Mouse (Mus musculus) heart, postnatal 0 days (tissue): ENCODE results near the gene Rfk. TPM values are rescaled to one million over a fixed set of nuclear protein-coding genes. Genes with fewer than 3 reads are reported as not detected.
A peak's percentile ranks its signal among the peaks of the same experiment; 100 is the strongest.

Experiments used
- ATAC-seq: fragments of 200-750 bp; cut with Nextera tagmentation; 2 replicates; pipeline ENCODE4 v1.8.0; 2017; ENCODE audit warnings: low read depth, moderate number of reproducible peaks, moderate library complexity; ENCODE audit not compliant: insufficient read depth
- DNase-seq: peaks from one replicate; pipeline ENCODE4 v3.0.0-alpha.2; 2016; ENCODE audit warnings: low spot score
- H3K27ac ChIP-seq: fragments of 300-500 bp; sonication (generic); 2 replicates; pipeline ENCODE4 v1.5.1; 2014; ENCODE audit warnings: low read depth, mild to moderate bottlenecking
- H3K27me3 ChIP-seq: fragments of 300-500 bp; sonication (generic); 2 replicates; pipeline ENCODE4 v1.6.1; 2014; ENCODE audit warnings: low read length, mixed read lengths; ENCODE audit not compliant: control insufficient read depth, insufficient read depth
- H3K36me3 ChIP-seq: fragments of 300-500 bp; sonication (generic); replicated peaks from 2 replicates; pipeline ENCODE4 v1.6.1; 2014; ENCODE audit warnings: low read length, mixed read lengths; ENCODE audit not compliant: control insufficient read depth, insufficient read depth
- H3K4me1 ChIP-seq: fragments of 300-500 bp; sonication (generic); 2 replicates; pipeline ENCODE4 v1.6.1; 2014; ENCODE audit warnings: antibody characterized with exemption; ENCODE audit not compliant: control insufficient read depth, insufficient read depth
- H3K4me2 ChIP-seq: fragments of 300-500 bp; sonication (generic); 2 replicates; pipeline ENCODE4 v1.6.1; 2014; ENCODE audit warnings: low read depth, mild to moderate bottlenecking, low read length, moderate library complexity
- H3K4me3 ChIP-seq: fragments of 300-500 bp; sonication (generic); 2 replicates; pipeline ENCODE4 v1.5.1; 2014; ENCODE audit warnings: low read depth, low read length
- H3K9ac ChIP-seq: fragments of 300-500 bp; sonication (generic); replicated peaks from 2 replicates; pipeline ENCODE4 v1.6.1; 2014; ENCODE audit warnings: low read depth, low read length, mixed read lengths
- H3K9me3 ChIP-seq: fragments of 300-500 bp; sonication (generic); replicated peaks from 2 replicates; pipeline ENCODE4 v1.6.1; 2016; ENCODE audit warnings: low read length; ENCODE audit not compliant: control insufficient read depth
- CTCF ChIP-seq: IDR thresholded peaks from 2 replicates; pipeline ENCODE4 v1.5.1; 2016; ENCODE audit warnings: antibody characterized with exemption, control low read depth, low read depth
- EP300 ChIP-seq: IDR thresholded peaks from 2 replicates; pipeline ENCODE4 v1.6.1; 2016; ENCODE audit warnings: antibody characterized with exemption, low read depth
- WGBS: fragments of 180-500 bp; shearing (Covaris S2); extraction: QIAGEN DNeasy Blood & Tissue Kit; methylation state at CpG from one replicate; pipeline ENCODE4 v1.1.7; 2014; 5-methylcytosine and 5-hydroxymethylcytosine counted together
- polyA plus RNA-seq: library from polyadenylated mRNA; unstranded; fragments of >200 nt; fragmentation: Nextera tagmentation; extraction: Ambion mirVana; gene quantifications from 2 replicates; pipeline ENCODE4 v1.2.1, GENCODE M21; 2015
- total RNA-seq: library from RNA; depleted of rRNA; stranded (reverse); fragments of >200 nt; gene quantifications from 2 replicates; pipeline ENCODE4 v1.2.3, GENCODE M21; 2014; ENCODE audit warnings: low replicate concordance; rRNA removed

Rfk gene
- total RNA-seq (51.0 and 59.2 TPM in 2 replicates), polyA plus RNA-seq (66.2 and 68.4 TPM in 2 replicates)

DNA sequence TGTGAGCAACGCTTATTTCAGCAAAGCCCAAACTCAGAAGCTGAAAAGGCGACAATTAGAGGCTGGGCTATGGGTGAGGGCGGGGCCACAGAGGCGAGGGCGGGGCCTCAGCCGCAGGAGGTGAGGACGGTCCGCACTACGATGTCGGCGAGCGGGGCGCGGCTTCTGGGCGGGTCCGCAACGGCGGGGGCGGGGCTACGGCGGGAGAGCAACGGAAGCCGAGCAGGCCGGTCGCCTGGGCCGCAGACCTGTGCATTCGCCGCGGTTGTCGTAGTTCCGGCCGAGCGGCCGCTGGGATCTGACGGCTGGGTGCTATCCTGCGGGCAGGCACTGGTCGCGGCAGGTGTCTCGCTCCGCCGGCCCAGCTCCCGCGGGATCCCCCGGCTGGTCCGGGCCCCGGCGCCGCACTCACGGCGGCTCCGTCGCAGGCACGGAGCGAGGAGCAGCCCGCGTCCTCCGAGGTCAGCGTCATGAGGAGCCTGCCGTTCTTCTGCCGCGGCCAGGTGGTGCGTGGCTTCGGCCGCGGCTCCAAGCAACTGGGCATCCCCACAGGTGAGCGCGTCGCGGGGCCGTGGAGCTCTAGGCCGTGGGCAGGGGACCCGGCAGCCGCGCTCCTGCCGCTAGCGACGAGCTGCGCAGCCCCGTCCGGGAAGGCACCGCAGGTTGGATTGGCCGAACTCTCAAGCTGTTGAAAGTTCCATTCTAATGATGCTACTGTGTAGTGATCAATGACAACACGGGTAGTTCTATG, at the start of gene Rfk:
Gene Rfk, plus strand, starts transcription at position 203 of the 751 bp plus-strand sequence.
- DNase-seq = peak; percentile 96
- no peak for TF ChIP-seq CTCF
- TF ChIP-seq EP300 = no peak
- Histone ChIP-seq H3K9ac (peak within 1 kb of the TSS; percentile 88), H3K4me2 (peak within 1 kb of the TSS; percentile 90), H3K4me1 (peaks cover 16% of the 10 kb centered on the region), H3K4me3 (peak within 1 kb of the TSS; percentile 82), H3K27me3 (no peaks in the 10 kb centered on the region), H3K9me3 (no peaks in the 10 kb centered on the region), H3K27ac (peak within 1 kb of the TSS; percentile 76), H3K36me3 (peaks cover 20% of the 10 kb centered on the region)
- WGBS = under 1% methylated on average over 73 of the region's 83 CpGs
- peak; percentile 98 for ATAC-seq

DNA sequence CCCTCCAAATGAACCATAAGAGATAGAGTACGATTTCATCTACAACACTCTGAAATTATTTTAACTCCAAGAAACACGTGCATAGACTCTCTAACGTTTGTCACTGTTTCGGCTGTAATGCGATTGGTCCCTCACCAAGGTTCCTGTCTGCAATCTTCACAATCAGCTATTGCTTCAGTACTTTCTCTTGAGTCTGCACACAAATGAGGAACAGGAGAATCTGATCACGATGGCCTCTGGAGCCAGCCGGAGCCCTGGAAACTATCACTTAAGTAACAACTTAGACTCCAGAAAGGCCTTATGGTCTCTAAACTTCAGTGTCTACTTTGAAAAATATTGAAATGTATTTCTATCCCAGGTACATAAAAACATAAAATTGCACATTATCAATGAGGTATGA, 49.0 kb upstream of the Rfk start:
- Histone ChIP-seq H3K9ac (no peak overlapping the region), H3K4me2 (no peak overlapping the region), H3K9me3 (no peaks in the 10 kb centered on the region), H3K4me1 (no peaks in the 10 kb centered on the region), H3K27me3 (no peaks in the 10 kb centered on the region), H3K36me3 (no peaks in the 10 kb centered on the region), H3K27ac (no peak overlapping the region), H3K4me3 (no peak overlapping the region)
- ATAC-seq (no peak), DNase-seq (no peak)
- 80% methylated on average over 7 of the region's 7 CpGs for WGBS
- no peak for TF ChIP-seq EP300
- TF ChIP-seq CTCF = no peak

DNA sequence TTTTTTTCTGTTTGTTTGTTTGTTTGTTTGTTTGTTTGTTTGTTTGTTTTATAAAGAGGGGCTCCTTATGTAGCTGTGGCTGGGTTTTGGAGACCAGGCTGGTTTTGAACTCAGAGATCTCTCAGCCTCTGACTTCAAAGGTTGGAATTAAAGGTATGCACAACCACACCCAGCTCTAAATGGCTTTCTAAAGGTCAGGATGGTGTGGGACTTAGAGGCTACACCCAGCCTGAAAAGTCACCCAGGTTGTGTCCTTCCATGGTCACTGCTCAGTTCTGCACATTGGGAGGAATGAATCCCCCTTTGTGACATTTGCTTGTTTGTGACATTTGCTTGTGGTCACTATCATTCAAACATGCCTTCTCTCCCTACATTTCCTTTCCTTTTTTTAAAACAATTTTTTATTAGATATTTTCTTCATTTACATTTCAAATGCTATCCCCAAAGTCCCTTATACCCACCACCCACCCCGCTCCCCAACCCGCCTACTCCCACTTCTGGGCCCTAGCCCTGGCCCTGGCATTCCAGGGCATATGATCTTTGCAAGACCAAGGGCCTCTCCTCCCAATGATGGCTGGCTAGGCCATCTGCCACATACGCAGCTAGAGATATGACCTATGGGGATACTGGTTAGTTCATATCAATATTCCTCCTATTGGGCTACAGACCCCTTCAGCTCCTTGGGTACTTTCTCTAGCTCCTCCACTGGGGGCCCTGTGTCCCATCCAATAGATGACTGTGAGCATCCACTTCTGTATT, 46.9 kb upstream of the Rfk start:
- no peak for TF ChIP-seq EP300
- TF ChIP-seq CTCF = no peak
- H3K4me3 ChIP-seq = no peak overlapping the region
- H3K4me1 ChIP-seq = peaks cover 5% of the 10 kb centered on the region; the same call in 1 of the 2 replicates
- H3K27me3 ChIP-seq = no peaks in the 10 kb centered on the region
- no peaks in the 10 kb centered on the region for H3K9me3 ChIP-seq
- no peak for ATAC-seq
- H3K4me2 ChIP-seq = no peak overlapping the region
- H3K9ac ChIP-seq = no peak overlapping the region
- H3K27ac ChIP-seq = no peak overlapping the region
- no peak for DNase-seq
- H3K36me3 ChIP-seq = no peaks in the 10 kb centered on the region
- WGBS = 94% methylated on average over 3 of the region's 3 CpGs

DNA sequence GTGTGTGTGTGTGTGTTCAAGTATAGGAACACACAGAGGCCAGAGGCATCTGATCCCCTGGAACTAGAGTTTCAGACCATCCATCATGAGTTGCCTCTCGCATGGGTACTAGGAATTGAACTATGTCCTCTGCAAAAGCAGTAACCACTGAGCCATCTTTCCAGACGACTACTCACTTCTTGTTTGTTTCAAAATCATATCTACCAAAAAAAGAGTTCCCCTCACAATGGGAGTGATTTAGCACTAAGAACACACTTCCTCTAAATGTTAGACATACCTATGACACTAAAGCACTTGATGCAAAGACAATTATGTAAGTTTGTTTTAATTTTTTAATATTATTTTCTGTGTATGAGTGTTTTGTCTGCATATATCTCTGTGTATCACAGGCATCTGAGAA, 46.0 kb upstream of the Rfk start:
- Histone ChIP-seq H3K9ac (no peak overlapping the region), H3K27ac (no peak overlapping the region), H3K9me3 (no peaks in the 10 kb centered on the region), H3K4me3 (no peak overlapping the region), H3K27me3 (no peaks in the 10 kb centered on the region), H3K4me2 (no peak overlapping the region), H3K36me3 (no peaks in the 10 kb centered on the region), H3K4me1 (peaks cover 5% of the 10 kb centered on the region; the same call in 1 of the 2 replicates)
- 80% methylated on average over 2 of the region's 2 CpGs for WGBS
- DNase-seq = no peak
- TF ChIP-seq EP300 = no peak
- TF ChIP-seq CTCF = no peak
- no peak for ATAC-seq

DNA sequence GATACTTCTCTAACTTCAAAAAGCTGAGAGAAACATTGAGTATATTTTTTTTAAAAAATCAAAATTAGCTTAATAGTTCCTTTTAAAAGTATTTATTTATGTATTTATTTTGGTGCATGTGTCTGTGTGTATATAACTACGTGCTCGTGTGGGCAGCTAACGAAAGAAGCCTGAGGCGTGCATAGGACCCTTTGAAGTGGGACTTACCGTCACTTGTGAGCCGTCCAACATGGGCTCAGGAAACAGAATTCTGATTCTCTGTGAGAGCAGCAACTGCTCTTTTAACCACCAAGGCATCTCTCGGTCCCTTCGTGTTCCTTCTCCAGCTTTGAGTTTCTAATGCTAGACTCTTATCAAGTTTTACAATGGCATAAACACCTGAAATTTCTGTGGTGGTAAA, 40.1 kb upstream of the Rfk start:
- peaks cover 27% of the 10 kb centered on the region for H3K4me1 ChIP-seq
- WGBS = 87% methylated on average over 8 of the region's 8 CpGs
- no peak overlapping the region for H3K27ac ChIP-seq
- no peaks in the 10 kb centered on the region for H3K9me3 ChIP-seq
- no peak overlapping the region for H3K4me2 ChIP-seq
- ATAC-seq (no peak), DNase-seq (no peak)
- H3K4me3 ChIP-seq = no peak overlapping the region
- H3K36me3 ChIP-seq = no peaks in the 10 kb centered on the region
- 0 out of 2 replicates have a peak, but pooled peaks cover 3% of the 10 kb centered on the region for H3K27me3 ChIP-seq
- H3K9ac ChIP-seq = no peak overlapping the region
- TF ChIP-seq EP300 (no peak), CTCF (no peak)
